Mouse (Mus musculus): ENCODE data around the gene Atg4b.

Gene Atg4b

GRCm38 (mm10) chr1:93751290-93751689 lies at the start of gene Atg4b:
Gene Atg4b, plus strand, starts transcription at chr1:93751500.
- no peak for DNase-seq

- DNase-seq: no peak
Observed at GRCm38 (mm10) chr1:93702106-93702505, 49.2 kb upstream of the Atg4b start.

- DNase-seq: no peak
Observed at GRCm38 (mm10) chr1:93703472-93704048, 47.7 kb upstream of the Atg4b start.

- peak; percentile 36 to 46 for DNase-seq
Observed at GRCm38 (mm10) chr1:93704341-93704740, 47.0 kb upstream of the Atg4b start.

GRCm38 (mm10) chr1:93705389-93705788 lies 45.9 kb upstream of the Atg4b start:
- no peak for DNase-seq

- no peak for DNase-seq
Observed at GRCm38 (mm10) chr1:93716166-93716565, 35.1 kb upstream of the Atg4b start.

GRCm38 (mm10) chr1:93721557-93721956 lies 29.7 kb upstream of the Atg4b start:
- no peak for DNase-seq

GRCm38 (mm10) chr1:93724623-93725022 lies 26.7 kb upstream of the Atg4b start:
- no peak for DNase-seq

GRCm38 (mm10) chr1:93725665-93726064 lies 25.6 kb upstream of the Atg4b start:
- no peak for DNase-seq

- DNase-seq: peak in 1 of 2 experiments; percentile 15
Observed at GRCm38 (mm10) chr1:93726116-93726515, 25.2 kb upstream of the Atg4b start.

GRCm38 (mm10) chr1:93726974-93727373 lies 24.3 kb upstream of the Atg4b start:
- peak; percentile 72 to 81 for DNase-seq

- DNase-seq: peak in 1 of 2 experiments; percentile 17
Observed at GRCm38 (mm10) chr1:93731103-93731502, 20.2 kb upstream of the Atg4b start.

GRCm38 (mm10) chr1:93731880-93732281 lies 19.4 kb upstream of the Atg4b start:
- DNase-seq: peak in 1 of 2 experiments; percentile 26

GRCm38 (mm10) chr1:93735859-93736258 lies 15.4 kb upstream of the Atg4b start:
- no peak for DNase-seq

- no peak for DNase-seq
Observed at GRCm38 (mm10) chr1:93737711-93738110, 13.6 kb upstream of the Atg4b start.

- DNase-seq: no peak
Observed at GRCm38 (mm10) chr1:93740671-93741070, 10.6 kb upstream of the Atg4b start.

GRCm38 (mm10) chr1:93741987-93742386 lies 9.3 kb upstream of the Atg4b start:
- no peak for DNase-seq

GRCm38 (mm10) chr1:93742910-93743309 lies 8.4 kb upstream of the Atg4b start:
- no peak for DNase-seq

GRCm38 (mm10) chr1:93746179-93746578 lies 5.1 kb upstream of the Atg4b start:
- DNase-seq: no peak

- no peak for DNase-seq
Observed at GRCm38 (mm10) chr1:93748539-93748938, 2.8 kb upstream of the Atg4b start.

GRCm38 (mm10) chr1:93753911-93754572 lies 2.7 kb downstream of the Atg4b start:
- peak in 1 of 2 experiments; percentile 44 for DNase-seq

GRCm38 (mm10) chr1:93754573-93755290 lies 3.4 kb downstream of the Atg4b start, which contains the start of gene Thap4:
Gene Thap4, minus strand, starts transcription at chr1:93754864.
- DNase-seq: peak; percentile 93 to 94

- DNase-seq: no peak
Observed at GRCm38 (mm10) chr1:93755291-93755610, 4.0 kb downstream of the Atg4b start.

- DNase-seq: no peak
Observed at GRCm38 (mm10) chr1:93755618-93756017, 4.3 kb downstream of the Atg4b start.

All from cerebellum, postnatal 14 days (tissue).